Mouse (Mus musculus) olfactory bulb, adult 2 months (tissue): ENCODE measurements at regions not wholly inside any gene's neighbourhood (a gene's known extent, or its start where the extent isn't known, plus 50 kb on each side); places are given as distances from the start of the nearest gene placed in this dataset.

Experiments
- CTCF ChIP-seq: fragments of 200-500 bp; IDR thresholded peaks from 2 replicates; pipeline ENCODE4 v1.5.1; 2012; ENCODE audit warnings: low read depth, mild to moderate bottlenecking, low read length, moderate library complexity; ENCODE audit not compliant: insufficient read depth
- POLR2A ChIP-seq: fragments of 200-500 bp; IDR thresholded peaks from 2 replicates; pipeline ENCODE4 v1.6.1; 2012; ENCODE audit warnings: mild to moderate bottlenecking, low read depth, low read length, moderate library complexity; ENCODE audit not compliant: insufficient read depth

DNA sequence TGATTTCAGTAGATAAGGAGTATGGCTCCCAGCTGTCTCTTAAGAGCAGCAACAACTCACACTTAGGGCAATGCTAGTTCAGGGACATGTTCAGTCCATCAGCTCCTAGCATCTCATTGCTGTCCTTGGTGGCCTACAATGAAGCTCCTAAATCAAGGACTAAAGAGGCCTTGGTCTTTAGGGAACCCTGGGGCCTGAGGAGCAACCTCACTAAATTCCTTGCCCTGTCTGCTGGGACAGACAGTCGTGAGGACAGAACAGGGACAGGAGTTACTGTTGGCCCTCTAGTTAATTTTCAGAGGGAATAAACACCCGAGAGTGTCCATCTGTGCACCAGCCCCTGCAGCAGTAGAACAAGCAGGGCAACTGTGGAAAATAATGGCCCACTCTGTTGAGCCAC, 514.6 kb upstream of the Tnp1 start:
- no peak for TF ChIP-seq CTCF
- TF ChIP-seq POLR2A, result no peak
